Mouse (Mus musculus) midbrain, embryonic 14.5 days (tissue): Measurements from ENCODE around the gene Armc8. TPM values are rescaled to one million over a fixed set of nuclear protein-coding genes. Genes with fewer than 3 reads are reported as not detected.

Source experiments
- ATAC-seq: fragments of 200-750 bp; cut with Nextera tagmentation; 2 replicates; pipeline ENCODE4 v1.8.0; 2017; ENCODE audit warnings: moderate number of reproducible peaks, moderate library complexity; ENCODE audit not compliant: low FRiP score, low TSS enrichment
- DNase-seq: peaks from one replicate; pipeline ENCODE4 v3.0.0-alpha.2; 2015
- H3K27ac ChIP-seq: fragments of 300-500 bp; sonication (generic); replicated peaks from 2 replicates; pipeline ENCODE4 v1.5.1; 2014; ENCODE audit warnings: mild to moderate bottlenecking, low read depth, low read length, moderate library complexity
- H3K27me3 ChIP-seq: fragments of 300-500 bp; sonication (generic); 2 replicates; pipeline ENCODE4 v1.6.1; 2014; ENCODE audit warnings: low read length, control low read depth, mixed read lengths; ENCODE audit not compliant: control insufficient read depth, insufficient read depth
- H3K36me3 ChIP-seq: fragments of 300-500 bp; sonication (generic); 2 replicates; pipeline ENCODE4 v1.6.1; 2014; ENCODE audit warnings: low read length, control low read depth; ENCODE audit not compliant: control insufficient read depth, insufficient read depth
- H3K4me1 ChIP-seq: fragments of 300-500 bp; sonication (generic); 2 replicates; pipeline ENCODE4 v1.6.1; 2014; ENCODE audit warnings: mild to moderate bottlenecking, antibody characterized with exemption, low read length, control low read depth; ENCODE audit not compliant: control insufficient read depth, insufficient read depth
- H3K4me2 ChIP-seq: fragments of 300-500 bp; sonication (generic); 2 replicates; pipeline ENCODE4 v1.6.1; 2014; ENCODE audit warnings: mild to moderate bottlenecking, low read length, moderate library complexity
- H3K4me3 ChIP-seq: fragments of 300-500 bp; sonication (generic); replicated peaks from 2 replicates; pipeline ENCODE4 v1.5.1; 2014; ENCODE audit warnings: low read depth, low read length
- H3K9ac ChIP-seq: fragments of 300-500 bp; sonication (generic); replicated peaks from 2 replicates; pipeline ENCODE4 v1.6.1; 2014; ENCODE audit warnings: mild to moderate bottlenecking, low read length, moderate library complexity
- H3K9me3 ChIP-seq: fragments of 300-500 bp; sonication (generic); 2 replicates; pipeline ENCODE4 v1.6.1; 2016; ENCODE audit warnings: low read length, control low read depth, mixed read lengths; ENCODE audit not compliant: control insufficient read depth
- WGBS: fragments of 180-500 bp; shearing (Covaris S2); extraction: QIAGEN DNeasy Blood & Tissue Kit; methylation state at CpG from one replicate; pipeline ENCODE4 v1.1.7; 2014; 5-methylcytosine and 5-hydroxymethylcytosine counted together
- polyA plus RNA-seq: library from polyadenylated mRNA; unstranded; fragments of >200 nt; fragmentation: Nextera tagmentation; extraction: Ambion mirVana; gene quantifications from 2 replicates; pipeline ENCODE4 v1.2.1, GENCODE M21; 2014

Armc8 gene
- polyA plus RNA-seq, 1 experiment from 2014 or later, result 81.0 TPM

- no peak for ATAC-seq
- Histone ChIP-seq H3K9me3 (no peaks in the 10 kb centered on the region), H3K4me3 (no peak overlapping the region), H3K27ac (no peak overlapping the region), H3K9ac (no peak overlapping the region), H3K36me3 (no peaks in the 10 kb centered on the region), H3K27me3 (no peaks in the 10 kb centered on the region), H3K4me2 (no peak overlapping the region), H3K4me1 (no peaks in the 10 kb centered on the region)
- WGBS, result 99% methylated on average over 2 of the region's 2 CpGs
- DNase-seq, result no peak
Observed at GRCm38 (mm10) chr9:99553049-99553448, 15.7 kb downstream of the Armc8 start.

- ATAC-seq (no peak), DNase-seq (no peak)
- no peak overlapping the region for H3K4me3 ChIP-seq
- no peak overlapping the region for H3K27ac ChIP-seq
- 95% methylated on average over 2 of the region's 2 CpGs for WGBS
- no peaks in the 10 kb centered on the region for H3K9me3 ChIP-seq
- no peak overlapping the region for H3K4me2 ChIP-seq
- H3K4me1 ChIP-seq, result no peaks in the 10 kb centered on the region
- no peaks in the 10 kb centered on the region for H3K27me3 ChIP-seq
- no peaks in the 10 kb centered on the region for H3K36me3 ChIP-seq
- H3K9ac ChIP-seq, result no peak overlapping the region
Observed at GRCm38 (mm10) chr9:99552068-99552467, 16.6 kb downstream of the Armc8 start.

GRCm38 (mm10) chr9:99546259-99546658 lies 22.4 kb downstream of the Armc8 start:
- no peak overlapping the region for H3K4me3 ChIP-seq
- no peak overlapping the region for H3K27ac ChIP-seq
- no peak for DNase-seq
- WGBS, result 94% methylated on average over 1 of the region's 1 CpGs
- H3K4me1 ChIP-seq, result no peaks in the 10 kb centered on the region
- H3K9me3 ChIP-seq, result no peaks in the 10 kb centered on the region
- no peak overlapping the region for H3K9ac ChIP-seq
- ATAC-seq, result no peak
- no peaks in the 10 kb centered on the region for H3K36me3 ChIP-seq
- no peak overlapping the region for H3K4me2 ChIP-seq
- H3K27me3 ChIP-seq, result no peaks in the 10 kb centered on the region

GRCm38 (mm10) chr9:99531865-99532264 lies 36.8 kb downstream of the Armc8 start:
- DNase-seq (no peak), ATAC-seq (no peak)
- H3K9ac ChIP-seq, result no peak overlapping the region
- H3K36me3 ChIP-seq, result peaks cover 68% of the 10 kb centered on the region
- no peak overlapping the region for H3K4me3 ChIP-seq
- no peak overlapping the region for H3K27ac ChIP-seq
- no peaks in the 10 kb centered on the region for H3K9me3 ChIP-seq
- H3K4me2 ChIP-seq, result no peak overlapping the region
- H3K27me3 ChIP-seq, result no peaks in the 10 kb centered on the region
- no peaks in the 10 kb centered on the region for H3K4me1 ChIP-seq
- WGBS, result 93% methylated on average over 1 of the region's 1 CpGs

- DNase-seq (no peak), ATAC-seq (no peak)
- H3K27me3 ChIP-seq, result no peaks in the 10 kb centered on the region
- no peak overlapping the region for H3K9ac ChIP-seq
- no peaks in the 10 kb centered on the region for H3K4me1 ChIP-seq
- H3K36me3 ChIP-seq, result peaks cover 24% of the 10 kb centered on the region; the same call in 1 of the 2 replicates
- no peak overlapping the region for H3K4me3 ChIP-seq
- H3K9me3 ChIP-seq, result no peaks in the 10 kb centered on the region
- WGBS, result 96% methylated on average over 7 of the region's 7 CpGs
- H3K4me2 ChIP-seq, result no peak overlapping the region
- no peak overlapping the region for H3K27ac ChIP-seq
Observed at GRCm38 (mm10) chr9:99505875-99506274, 62.8 kb downstream of the Armc8 start.

- Histone ChIP-seq H3K9ac (no peak overlapping the region), H3K27ac (no peak overlapping the region), H3K4me2 (no peak overlapping the region), H3K9me3 (no peaks in the 10 kb centered on the region), H3K4me1 (no peaks in the 10 kb centered on the region), H3K27me3 (no peaks in the 10 kb centered on the region), H3K4me3 (no peak overlapping the region), H3K36me3 (peaks cover 42% of the 10 kb centered on the region)
- DNase-seq (no peak), ATAC-seq (no peak)
- WGBS, result 97% methylated on average over 4 of the region's 4 CpGs
Observed at GRCm38 (mm10) chr9:99499336-99499735, 69.4 kb downstream of the Armc8 start.

- H3K9ac ChIP-seq, result no peak overlapping the region
- no peaks in the 10 kb centered on the region for H3K9me3 ChIP-seq
- no peak overlapping the region for H3K27ac ChIP-seq
- no peak overlapping the region for H3K4me3 ChIP-seq
- DNase-seq (no peak), ATAC-seq (no peak)
- H3K4me1 ChIP-seq, result no peaks in the 10 kb centered on the region
- peaks cover 62% of the 10 kb centered on the region for H3K36me3 ChIP-seq
- no peaks in the 10 kb centered on the region for H3K27me3 ChIP-seq
- WGBS, result 81% methylated on average over 10 of the region's 10 CpGs
- H3K4me2 ChIP-seq, result no peak overlapping the region
Observed at GRCm38 (mm10) chr9:99492634-99493200, 76.0 kb downstream of the Armc8 start.

- no peaks in the 10 kb centered on the region for H3K4me1 ChIP-seq
Observed at GRCm38 (mm10) chr9:99491050-99491449, 77.6 kb downstream of the Armc8 start.

GRCm38 (mm10) chr9:99487841-99488240 lies 80.9 kb downstream of the Armc8 start:
- WGBS, result 91% methylated on average over 3 of the region's 3 CpGs
- Histone ChIP-seq H3K4me2 (no peak overlapping the region), H3K9me3 (no peaks in the 10 kb centered on the region), H3K27ac (no peak overlapping the region), H3K4me1 (no peaks in the 10 kb centered on the region), H3K4me3 (no peak overlapping the region), H3K9ac (no peak overlapping the region), H3K27me3 (no peaks in the 10 kb centered on the region), H3K36me3 (peaks cover 71% of the 10 kb centered on the region)
- ATAC-seq (no peak), DNase-seq (no peak)

More at GRCm38 (mm10) chr9:99491050-99491449, 77.6 kb downstream of the Armc8 start:
- ATAC-seq, result no peak
- 93% methylated on average over 4 of the region's 4 CpGs for WGBS
- H3K9ac ChIP-seq, result no peak overlapping the region
- H3K9me3 ChIP-seq, result no peaks in the 10 kb centered on the region
- H3K4me3 ChIP-seq, result no peak overlapping the region
- no peak overlapping the region for H3K27ac ChIP-seq
- no peak for DNase-seq
- H3K27me3 ChIP-seq, result no peaks in the 10 kb centered on the region
- H3K36me3 ChIP-seq, result peaks cover 63% of the 10 kb centered on the region
- H3K4me2 ChIP-seq, result no peak overlapping the region
